Mouse (Mus musculus) hindbrain, embryonic 10.5 days (tissue): ENCODE data around the gene Slc24a3. TPM values are rescaled to one million over a fixed set of nuclear protein-coding genes. Genes with fewer than 3 reads are reported as not detected.
A peak's percentile ranks its signal among the peaks of the same experiment; 100 is the strongest.

ENCODE experiments used
- DNase-seq: peaks from one replicate; pipeline ENCODE4 v3.0.0-alpha.2; 2017; ENCODE audit warnings: low spot score
- H3K27ac ChIP-seq: fragments of 300-500 bp; sonication (generic); 2 replicates; pipeline ENCODE4 v1.5.1; 2016; ENCODE audit warnings: mild to moderate bottlenecking, moderate library complexity
- H3K27me3 ChIP-seq: fragments of 300-500 bp; sonication (generic); 2 replicates; pipeline ENCODE4 v1.6.1; 2016; ENCODE audit warnings: mild to moderate bottlenecking; ENCODE audit not compliant: poor library complexity, insufficient read depth, severe bottlenecking
- H3K36me3 ChIP-seq: fragments of 300-500 bp; sonication (generic); 2 replicates; pipeline ENCODE4 v1.6.1; 2016; ENCODE audit warnings: mild to moderate bottlenecking, moderate library complexity
- H3K4me1 ChIP-seq: fragments of 300-500 bp; sonication (generic); replicated peaks from 2 replicates; pipeline ENCODE4 v1.6.1; 2016; ENCODE audit warnings: mild to moderate bottlenecking
- H3K4me3 ChIP-seq: fragments of 300-500 bp; sonication (generic); 2 replicates; pipeline ENCODE4 v1.5.1; 2016; ENCODE audit warnings: mild to moderate bottlenecking, moderate library complexity
- H3K9me3 ChIP-seq: fragments of 300-500 bp; sonication (generic); 2 replicates; pipeline ENCODE4 v1.6.1; 2016; ENCODE audit warnings: mild to moderate bottlenecking, moderate library complexity
- WGBS: fragments of 180-500 bp; shearing (Covaris S2); methylation state at CpG from one replicate; pipeline ENCODE4 v1.1.7; 2016; 5-methylcytosine and 5-hydroxymethylcytosine counted together
- polyA plus RNA-seq: library from polyadenylated mRNA; unstranded; fragments of >200 nt; fragmentation: Nextera tagmentation; extraction: Ambion mirVana; gene quantifications from 2 replicates; pipeline ENCODE4 v1.2.1, GENCODE M21; 2016

Slc24a3 gene
- polyA plus RNA-seq, 1 experiment from 2014 or later = 1.2 TPM

DNA sequence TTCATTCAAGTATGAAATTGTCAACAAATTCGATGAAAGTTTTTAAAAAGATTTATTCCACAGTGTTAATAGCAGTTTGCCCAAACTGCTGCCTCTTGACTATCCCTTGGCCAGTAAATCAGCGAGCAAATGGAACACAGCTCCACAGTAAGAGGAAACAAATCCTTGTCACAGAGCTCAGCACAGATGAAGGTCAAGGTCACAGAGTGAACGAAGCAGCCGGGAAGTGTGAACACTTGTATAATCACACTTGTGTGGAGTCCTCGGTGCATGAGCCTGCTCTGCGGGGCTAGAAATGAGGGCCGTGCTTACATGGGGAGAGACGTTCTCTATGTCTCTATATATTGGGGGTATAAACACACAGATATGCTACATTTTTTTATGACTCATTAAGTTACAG is 397.0 kb downstream of the Slc24a3 start:
- Histone ChIP-seq H3K36me3 (no peaks in the 10 kb centered on the region), H3K9me3 (no peaks in the 10 kb centered on the region), H3K4me1 (peaks cover 6% of the 10 kb centered on the region; the same call in 1 of the 2 replicates), H3K27ac (no peak overlapping the region), H3K4me3 (no peak overlapping the region), H3K27me3 (no peaks in the 10 kb centered on the region)
- 88% methylated on average over 8 of the region's 8 CpGs for WGBS
- no peak for DNase-seq

GRCm38 (mm10) chr2:145566904-145567303 is 399.4 kb downstream of the Slc24a3 start:
- 90% methylated on average over 2 of the region's 2 CpGs for WGBS
- H3K27ac ChIP-seq = no peak overlapping the region
- H3K36me3 ChIP-seq = no peaks in the 10 kb centered on the region
- H3K4me3 ChIP-seq = no peak overlapping the region
- no peak for DNase-seq
- H3K4me1 ChIP-seq = peaks cover under 1% of the 10 kb centered on the region; the same call in 1 of the 2 replicates
- no peaks in the 10 kb centered on the region for H3K27me3 ChIP-seq
- no peaks in the 10 kb centered on the region for H3K9me3 ChIP-seq

GRCm38 (mm10) chr2:145571943-145572342 is 404.4 kb downstream of the Slc24a3 start:
- no peak for DNase-seq
- 83% methylated on average over 3 of the region's 3 CpGs for WGBS
- Histone ChIP-seq H3K36me3 (no peaks in the 10 kb centered on the region), H3K27me3 (no peaks in the 10 kb centered on the region), H3K27ac (no peak overlapping the region), H3K9me3 (no peaks in the 10 kb centered on the region), H3K4me3 (no peak overlapping the region), H3K4me1 (no peaks in the 10 kb centered on the region)

DNA sequence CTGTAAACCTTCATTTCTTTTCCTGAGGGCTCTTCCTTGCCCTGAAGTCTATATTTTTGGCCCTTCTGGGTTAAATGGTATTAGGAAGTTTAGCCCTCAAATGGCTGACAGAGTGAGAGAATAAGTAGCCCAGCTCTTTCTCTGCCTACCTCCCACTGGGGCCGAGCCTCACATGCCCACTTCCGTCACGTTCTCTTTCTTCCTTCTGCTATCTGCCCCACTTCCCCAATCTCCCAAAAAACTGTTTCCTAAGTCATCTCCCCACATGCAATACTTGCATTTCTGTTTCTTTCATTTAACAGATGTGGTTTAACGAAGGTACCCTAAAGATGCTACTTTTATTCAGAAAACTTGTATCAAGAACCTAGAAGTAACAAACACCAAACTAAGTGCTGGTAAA is 406.6 kb downstream of the Slc24a3 start:
- H3K4me3 ChIP-seq = no peak overlapping the region
- 87% methylated on average over 4 of the region's 4 CpGs for WGBS
- no peaks in the 10 kb centered on the region for H3K4me1 ChIP-seq
- H3K9me3 ChIP-seq = no peaks in the 10 kb centered on the region
- no peak for DNase-seq
- no peaks in the 10 kb centered on the region for H3K36me3 ChIP-seq
- no peak overlapping the region for H3K27ac ChIP-seq
- H3K27me3 ChIP-seq = no peaks in the 10 kb centered on the region

DNA sequence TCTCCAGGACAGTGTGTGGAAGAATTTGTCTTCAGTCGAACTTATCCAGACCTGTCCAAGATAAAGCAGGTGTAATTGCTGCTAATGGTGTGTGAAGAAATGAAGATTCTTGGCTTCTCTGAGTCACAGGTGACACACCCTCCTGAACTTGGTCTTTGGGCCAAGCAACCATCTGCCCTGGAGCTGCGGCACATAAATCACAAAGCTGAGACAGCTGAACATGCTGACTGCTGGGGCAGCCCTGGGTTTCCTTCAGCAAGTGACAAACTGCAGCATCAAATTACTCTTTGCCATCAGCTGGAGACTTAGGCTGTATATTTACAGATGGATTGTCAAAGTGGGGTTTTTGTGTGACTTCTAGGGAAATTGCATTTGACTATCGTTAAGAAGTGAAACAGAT is 415.5 kb downstream of the Slc24a3 start:
- H3K4me3 ChIP-seq = no peak overlapping the region
- no peak overlapping the region for H3K27ac ChIP-seq
- H3K4me1 ChIP-seq = no peaks in the 10 kb centered on the region
- no peaks in the 10 kb centered on the region for H3K27me3 ChIP-seq
- no peaks in the 10 kb centered on the region for H3K36me3 ChIP-seq
- no peak for DNase-seq
- WGBS = 78% methylated on average over 3 of the region's 3 CpGs
- H3K9me3 ChIP-seq = no peaks in the 10 kb centered on the region

- no peak for DNase-seq
- H3K9me3 ChIP-seq = no peaks in the 10 kb centered on the region
- H3K27ac ChIP-seq = no peak overlapping the region
- H3K36me3 ChIP-seq = no peaks in the 10 kb centered on the region
- H3K4me3 ChIP-seq = no peak overlapping the region
- no peaks in the 10 kb centered on the region for H3K4me1 ChIP-seq
- 73% methylated on average over 3 of the region's 3 CpGs for WGBS
- H3K27me3 ChIP-seq = no peaks in the 10 kb centered on the region
Measured at GRCm38 (mm10) chr2:145585437-145585836, 417.9 kb downstream of the Slc24a3 start.

- DNase-seq = peak; percentile 50
- H3K4me3 ChIP-seq = no peak overlapping the region
- no peaks in the 10 kb centered on the region for H3K4me1 ChIP-seq
- no peaks in the 10 kb centered on the region for H3K27me3 ChIP-seq
- no peak overlapping the region for H3K27ac ChIP-seq
- 76% methylated on average over 8 of the region's 8 CpGs for WGBS
- no peaks in the 10 kb centered on the region for H3K36me3 ChIP-seq
- H3K9me3 ChIP-seq = no peaks in the 10 kb centered on the region
Measured at GRCm38 (mm10) chr2:145588009-145588737, 420.6 kb downstream of the Slc24a3 start.

DNA sequence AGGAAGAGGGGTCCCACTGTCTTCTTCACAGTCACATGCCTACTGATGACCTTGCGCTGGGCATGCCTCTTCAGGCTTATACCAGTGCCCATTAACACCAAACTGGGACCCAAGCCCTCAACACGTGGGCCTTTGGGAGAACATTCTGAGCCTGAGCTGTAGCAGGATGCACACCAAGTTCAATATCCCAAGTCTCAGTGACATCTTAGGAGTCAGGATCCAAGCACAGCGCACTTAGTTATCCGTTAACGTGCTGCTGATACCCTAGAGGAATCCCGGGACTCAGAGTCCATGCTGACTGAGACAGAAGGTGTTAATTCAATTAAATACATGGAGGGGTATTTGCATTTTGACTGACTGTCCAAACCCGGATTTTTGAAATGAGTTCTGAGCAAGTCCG is 424.3 kb downstream of the Slc24a3 start:
- H3K27me3 ChIP-seq = no peaks in the 10 kb centered on the region
- H3K27ac ChIP-seq = no peak overlapping the region
- DNase-seq = no peak
- no peaks in the 10 kb centered on the region for H3K9me3 ChIP-seq
- no peak overlapping the region for H3K4me3 ChIP-seq
- H3K4me1 ChIP-seq = no peaks in the 10 kb centered on the region
- no peaks in the 10 kb centered on the region for H3K36me3 ChIP-seq
- WGBS = 90% methylated on average over 8 of the region's 8 CpGs

DNA sequence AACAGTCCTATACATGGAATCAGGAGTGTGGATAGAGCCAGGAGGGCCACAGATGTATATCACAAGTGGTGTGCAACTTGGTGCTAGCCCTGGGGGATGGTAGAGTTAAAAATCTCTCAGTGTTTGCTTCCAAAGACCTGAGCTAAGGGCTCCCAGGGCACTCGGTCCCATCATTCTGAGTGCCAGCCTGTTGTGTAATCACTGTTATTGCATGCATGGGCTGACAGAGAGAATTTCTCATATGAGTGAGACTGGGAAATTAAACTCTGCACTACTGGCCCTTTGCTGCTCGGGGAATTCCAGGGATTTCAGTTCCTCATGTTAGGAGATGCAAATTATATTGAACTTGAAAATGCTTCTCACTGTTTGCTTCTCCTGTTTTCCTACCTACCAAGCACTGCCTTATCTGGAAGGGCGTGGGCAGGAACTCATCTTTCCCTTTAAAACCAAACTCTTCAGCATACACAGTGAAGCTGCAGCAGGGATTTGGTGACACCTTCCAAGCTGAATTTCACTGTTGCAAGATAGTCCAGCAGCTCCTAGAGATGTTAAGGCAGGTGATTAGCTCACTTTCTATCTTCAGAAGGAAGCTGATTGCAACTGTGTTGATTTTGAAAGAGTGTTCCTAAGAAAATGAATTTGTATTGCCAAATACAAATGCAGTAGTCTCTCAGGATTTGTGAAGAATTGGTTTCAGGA is 426.2 kb downstream of the Slc24a3 start:
- Histone ChIP-seq H3K36me3 (no peaks in the 10 kb centered on the region), H3K4me3 (no peak overlapping the region), H3K27me3 (no peaks in the 10 kb centered on the region), H3K4me1 (no peaks in the 10 kb centered on the region), H3K27ac (no peak overlapping the region), H3K9me3 (no peaks in the 10 kb centered on the region)
- 86% methylated on average over 3 of the region's 3 CpGs for WGBS
- DNase-seq = no peak

- 83% methylated on average over 5 of the region's 5 CpGs for WGBS
Measured at GRCm38 (mm10) chr2:145597866-145598265, 430.3 kb downstream of the Slc24a3 start.

DNA sequence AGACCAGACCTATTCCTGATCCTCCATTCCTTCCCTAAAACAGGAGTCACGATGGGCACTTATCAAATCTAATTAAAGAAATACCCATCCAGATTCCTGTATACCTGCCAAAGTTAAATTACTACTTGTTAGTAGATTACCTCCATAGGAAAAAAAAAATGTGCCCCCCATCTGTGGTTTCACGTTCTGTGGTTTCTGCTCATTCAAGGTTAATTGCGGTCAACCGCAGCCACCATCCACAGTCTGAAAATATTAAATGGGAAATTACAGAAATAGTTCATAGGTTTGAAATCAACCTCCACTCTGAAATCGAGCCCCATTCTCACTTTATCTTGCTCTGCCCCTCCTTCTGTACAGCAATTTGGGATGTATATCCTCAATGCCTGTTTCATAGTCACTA is 440.3 kb downstream of the Slc24a3 start:
- Histone ChIP-seq H3K4me1 (0 out of 2 replicates have a peak, but pooled peaks cover 5% of the 10 kb centered on the region), H3K4me3 (no peak overlapping the region), H3K9me3 (no peaks in the 10 kb centered on the region), H3K27me3 (no peaks in the 10 kb centered on the region), H3K27ac (no peak overlapping the region), H3K36me3 (no peaks in the 10 kb centered on the region)
- DNase-seq = no peak
- WGBS = 91% methylated on average over 5 of the region's 5 CpGs

More at GRCm38 (mm10) chr2:145597866-145598265, 430.3 kb downstream of the Slc24a3 start:
- Histone ChIP-seq H3K4me1 (no peaks in the 10 kb centered on the region), H3K9me3 (no peaks in the 10 kb centered on the region), H3K27ac (no peak overlapping the region), H3K36me3 (no peaks in the 10 kb centered on the region), H3K4me3 (no peak overlapping the region), H3K27me3 (no peaks in the 10 kb centered on the region)
- no peak for DNase-seq

- DNase-seq = peak; percentile 69
- 45% methylated on average over 15 of the region's 15 CpGs for WGBS
- H3K27ac ChIP-seq = no peak overlapping the region
Measured at GRCm38 (mm10) chr2:145610796-145611705, 443.5 kb downstream of the Slc24a3 start.

More at GRCm38 (mm10) chr2:145610796-145611705, 443.5 kb downstream of the Slc24a3 start:
- H3K4me3 ChIP-seq = no peak overlapping the region
- H3K36me3 ChIP-seq = no peaks in the 10 kb centered on the region
- H3K9me3 ChIP-seq = no peaks in the 10 kb centered on the region
- H3K4me1 ChIP-seq = peaks cover 12% of the 10 kb centered on the region
- no peaks in the 10 kb centered on the region for H3K27me3 ChIP-seq
